Mouse (Mus musculus) megakaryocyte, embryonic 14.5 days (primary cell): Measurements from ENCODE around the gene Wnt7b. TPM values are rescaled to one million over a fixed set of nuclear protein-coding genes. Genes with fewer than 3 reads are reported as not detected.

Source experiments
- H3K27me3 ChIP-seq: replicated peaks from 2 replicates; pipeline ENCODE3; 2012; ENCODE audit warnings: inconsistent platforms
- H3K36me3 ChIP-seq: replicated peaks from 2 replicates; pipeline ENCODE3; 2012; ENCODE audit warnings: low read length, inconsistent platforms, mixed read lengths
- H3K4me1 ChIP-seq: 2 replicates; pipeline ENCODE4 v1.6.1; 2012; ENCODE audit warnings: inconsistent platforms
- H3K4me3 ChIP-seq: replicated peaks from 2 replicates; pipeline ENCODE3; 2012; ENCODE audit warnings: moderate library complexity, mild to moderate bottlenecking, inconsistent platforms
- H3K9me3 ChIP-seq: 2 replicates; pipeline ENCODE4 v1.6.1; 2012; ENCODE audit warnings: inconsistent platforms
- FLI1 ChIP-seq: IDR thresholded peaks from 2 replicates; pipeline ENCODE4 v1.6.1; 2012; ENCODE audit warnings: low read length, inconsistent platforms, mixed read lengths
- GATA1 ChIP-seq: IDR thresholded peaks from 3 replicates; pipeline ENCODE4 v1.6.1; 2012; ENCODE audit warnings: mixed read lengths, low read length, inconsistent platforms, borderline replicate concordance
- polyA plus RNA-seq: library from polyadenylated mRNA; stranded (reverse); fragments of >175 nt; gene quantifications from 2 replicates; pipeline ENCODE4 v1.2.3, GENCODE M21; 2012; ENCODE audit warnings: low replicate concordance; ENCODE audit not compliant: insufficient read depth

The Wnt7b gene
- polyA plus RNA-seq, 1 experiment = not detected

GRCm38 (mm10) chr15:85572619-85573254, 9.5 kb downstream of the Wnt7b start:
- Histone ChIP-seq H3K9me3 (peaks cover 18% of the 10 kb centered on the region), H3K27me3 (peaks cover 99% of the 10 kb centered on the region)
- no peak for TF ChIP-seq GATA1
- no peak for TF ChIP-seq FLI1

GRCm38 (mm10) chr15:85569995-85570734, 12.1 kb downstream of the Wnt7b start:
- no peak for TF ChIP-seq FLI1
- no peak for TF ChIP-seq GATA1
- peaks cover 18% of the 10 kb centered on the region for H3K9me3 ChIP-seq
- H3K36me3 ChIP-seq = no peaks in the 10 kb centered on the region
- peaks cover 96% of the 10 kb centered on the region for H3K27me3 ChIP-seq
- peak overlapping the region; percentile 26 for H3K4me3 ChIP-seq
- H3K4me1 ChIP-seq = peaks cover 31% of the 10 kb centered on the region

More at GRCm38 (mm10) chr15:85572619-85573254, 9.5 kb downstream of the Wnt7b start:
- Histone ChIP-seq H3K36me3 (no peaks in the 10 kb centered on the region), H3K4me1 (peaks cover 38% of the 10 kb centered on the region), H3K4me3 (no peak overlapping the region)

- Histone ChIP-seq H3K9me3 (peaks cover 18% of the 10 kb centered on the region), H3K36me3 (no peaks in the 10 kb centered on the region)
Observed at GRCm38 (mm10) chr15:85569167-85569797, 13.0 kb downstream of the Wnt7b start.

GRCm38 (mm10) chr15:85568402-85568801, 13.9 kb downstream of the Wnt7b start:
- Histone ChIP-seq H3K4me3 (no peak overlapping the region), H3K4me1 (peaks cover 27% of the 10 kb centered on the region), H3K27me3 (peaks cover 95% of the 10 kb centered on the region), H3K36me3 (no peaks in the 10 kb centered on the region), H3K9me3 (peaks cover 18% of the 10 kb centered on the region)
- TF ChIP-seq GATA1 = no peak
- TF ChIP-seq FLI1 = no peak

More at GRCm38 (mm10) chr15:85569167-85569797, 13.0 kb downstream of the Wnt7b start:
- TF ChIP-seq GATA1 (no peak), FLI1 (no peak)
- Histone ChIP-seq H3K4me3 (no peak overlapping the region), H3K27me3 (peaks cover 96% of the 10 kb centered on the region), H3K4me1 (peaks cover 27% of the 10 kb centered on the region)

GRCm38 (mm10) chr15:85564966-85565365, 17.3 kb downstream of the Wnt7b start:
- no peak overlapping the region for H3K4me3 ChIP-seq
- H3K4me1 ChIP-seq = peaks cover 16% of the 10 kb centered on the region
- TF ChIP-seq GATA1 (no peak), FLI1 (no peak)
- no peaks in the 10 kb centered on the region for H3K36me3 ChIP-seq
- H3K9me3 ChIP-seq = peaks cover 5% of the 10 kb centered on the region; the same call in 1 of the 2 replicates
- peaks cover 89% of the 10 kb centered on the region for H3K27me3 ChIP-seq

GRCm38 (mm10) chr15:85564034-85564769, 18.1 kb downstream of the Wnt7b start:
- TF ChIP-seq GATA1 (no peak), FLI1 (no peak)

GRCm38 (mm10) chr15:85561953-85562352, 20.3 kb downstream of the Wnt7b start:
- Histone ChIP-seq H3K27me3 (peaks cover 88% of the 10 kb centered on the region), H3K9me3 (peaks cover 5% of the 10 kb centered on the region; the same call in 1 of the 2 replicates), H3K36me3 (no peaks in the 10 kb centered on the region), H3K4me1 (no peaks in the 10 kb centered on the region), H3K4me3 (no peak overlapping the region)
- TF ChIP-seq GATA1 (no peak), FLI1 (no peak)

More at GRCm38 (mm10) chr15:85564034-85564769, 18.1 kb downstream of the Wnt7b start:
- H3K27me3 ChIP-seq = peaks cover 89% of the 10 kb centered on the region
- no peaks in the 10 kb centered on the region for H3K36me3 ChIP-seq
- peaks cover 8% of the 10 kb centered on the region for H3K4me1 ChIP-seq
- peaks cover 5% of the 10 kb centered on the region; the same call in 1 of the 2 replicates for H3K9me3 ChIP-seq
- H3K4me3 ChIP-seq = no peak overlapping the region

- TF ChIP-seq GATA1 = no peak
- TF ChIP-seq FLI1 = no peak
- H3K4me3 ChIP-seq = no peak overlapping the region
- H3K27me3 ChIP-seq = peaks cover 87% of the 10 kb centered on the region
- H3K36me3 ChIP-seq = no peaks in the 10 kb centered on the region
- H3K9me3 ChIP-seq = peaks cover 5% of the 10 kb centered on the region; the same call in 1 of the 2 replicates
- H3K4me1 ChIP-seq = no peaks in the 10 kb centered on the region
Observed at GRCm38 (mm10) chr15:85560830-85561229, 21.4 kb downstream of the Wnt7b start.
